In genomic region chr9:119094462-119095109, GRCm38 (mm10) we compare ENCODE assay signal across 17 mouse cellular contexts. TPM values are rescaled to one million over a fixed set of nuclear protein-coding genes. Genes with fewer than 3 reads are reported as not detected.
A peak's percentile ranks its signal among the peaks of the same experiment; 100 is the strongest.
DNase-seq lines count a peak whose midpoint lies in the region; ATAC-seq and TF ChIP-seq lines count a peak whose summit lies in the region.
"Had no signal": no experiment of that assay in that cellular context is flagged by ENCODE, and none has a peak within 500 bp of the region (broad histone marks: within the 10 kb centered on the region; RNA-seq: fewer than 3 reads in every experiment).

No protein-coding gene starts in this region.

- 0 out of 2 replicates have a peak, but pooled peaks have one; percentile 7 for TF ChIP-seq CTCF in midbrain, postnatal 0 days (IDR thresholded peaks at IDR 0.05)

- no peak overlapping the region for H3K4me2 ChIP-seq in midbrain, postnatal 0 days (ENCODE audit: low read depth, low read length, poor library complexity, severe bottlenecking)
- no peak overlapping the region for H3K4me2 ChIP-seq in hindbrain, embryonic 11.5 days (replicated peaks; ENCODE audit: low read depth, low read length)
- no peak overlapping the region for H3K4me2 ChIP-seq in stomach, embryonic 15.5 days

- peaks cover 4% of the 10 kb centered on the region; the same call in 1 of the 2 replicates for H3K27me3 ChIP-seq in midbrain, postnatal 0 days (ENCODE audit: insufficient read depth, low read length)
- H3K27me3 ChIP-seq in midbrain, embryonic 10.5 days (ENCODE audit: low read depth, poor library complexity, severe bottlenecking) = peaks cover 69% of the 10 kb centered on the region
- H3K27me3 ChIP-seq in hindbrain, embryonic 11.5 days (ENCODE audit: control insufficient read depth, insufficient read depth, low read length) = peaks cover 12% of the 10 kb centered on the region
- H3K27me3 ChIP-seq in stomach, embryonic 15.5 days (replicated peaks) = no peaks in the 10 kb centered on the region

- H3K4me3 ChIP-seq in midbrain, postnatal 0 days (ENCODE audit: low read depth, low read length) = no peak overlapping the region
- H3K4me3 ChIP-seq in midbrain, embryonic 10.5 days = no peak overlapping the region
- H3K4me3 ChIP-seq in hindbrain, embryonic 11.5 days (ENCODE audit: low read depth, low read length) = no peak overlapping the region
- H3K4me3 ChIP-seq in stomach, embryonic 15.5 days (replicated peaks) = no peak overlapping the region
- H3K4me3 ChIP-seq: erythroblast, embryonic 14.5 days had no signal

- no peak for ATAC-seq in midbrain, postnatal 0 days (ENCODE audit: low FRiP score)
- ATAC-seq in hindbrain, embryonic 11.5 days (ENCODE audit: low FRiP score) = no peak
- no peak for ATAC-seq in stomach, embryonic 15.5 days (ENCODE audit: insufficient read depth, low FRiP score, low read depth)
- ATAC-seq: forebrain, postnatal 0 days had no signal

- 61% methylated on average over 13 of the region's 13 CpGs for WGBS in midbrain, postnatal 0 days
- WGBS in midbrain, embryonic 10.5 days = 81% methylated on average over 13 of the region's 13 CpGs
- WGBS in hindbrain, embryonic 11.5 days = 72% methylated on average over 13 of the region's 13 CpGs
- 68% methylated on average over 13 of the region's 13 CpGs for WGBS in stomach, embryonic 15.5 days

- no peak overlapping the region for H3K9ac ChIP-seq in midbrain, postnatal 0 days (replicated peaks; ENCODE audit: low read length, poor library complexity, severe bottlenecking)
- H3K9ac ChIP-seq in hindbrain, embryonic 11.5 days (ENCODE audit: low read depth, low read length) = 0 out of 2 replicates have a peak overlapping the region, but pooled peaks have one; percentile 5
- H3K9ac ChIP-seq in stomach, embryonic 15.5 days = no peak overlapping the region

- peak; percentile 94 for DNase-seq in heart, adult 11 months
- DNase-seq in heart, postnatal 4 days = no peak
- DNase-seq in midbrain, postnatal 0 days (ENCODE audit: low spot score) = peak; percentile 62
- DNase-seq in midbrain, embryonic 10.5 days (ENCODE audit: low spot score) = no peak
- no peak for DNase-seq in hindbrain, embryonic 11.5 days (ENCODE audit: low spot score)
- DNase-seq in right cerebral cortex, postnatal 4 days = no peak
- DNase-seq in kidney, postnatal 36 days = no peak
- DNase-seq: adrenal gland, postnatal 14 days; forebrain, postnatal 0 days; kidney, adult 9 months; liver; lung, adult 18-20 months; lung, postnatal 36 days had no signal

- no peak overlapping the region for H3K27ac ChIP-seq in midbrain, postnatal 0 days (ENCODE audit: low read depth, low read length)
- no peak overlapping the region for H3K27ac ChIP-seq in midbrain, embryonic 10.5 days (replicated peaks)
- H3K27ac ChIP-seq in hindbrain, embryonic 11.5 days (ENCODE audit: low read depth, low read length) = no peak overlapping the region
- H3K27ac ChIP-seq in stomach, embryonic 15.5 days = peak overlapping the region; percentile 79; the same call in 1 of the 2 replicates

- H3K36me3 ChIP-seq in midbrain, postnatal 0 days (ENCODE audit: insufficient read depth, low read length) = no peaks in the 10 kb centered on the region
- no peaks in the 10 kb centered on the region for H3K36me3 ChIP-seq in midbrain, embryonic 10.5 days
- no peaks in the 10 kb centered on the region for H3K36me3 ChIP-seq in hindbrain, embryonic 11.5 days (ENCODE audit: control insufficient read depth, insufficient read depth, low read length)
- no peaks in the 10 kb centered on the region for H3K36me3 ChIP-seq in stomach, embryonic 15.5 days
- H3K36me3 ChIP-seq: G1E had no signal

- H3K9me3 ChIP-seq in midbrain, postnatal 0 days (ENCODE audit: low read length) = no peaks in the 10 kb centered on the region
- no peaks in the 10 kb centered on the region for H3K9me3 ChIP-seq in midbrain, embryonic 10.5 days (replicated peaks)
- no peaks in the 10 kb centered on the region for H3K9me3 ChIP-seq in hindbrain, embryonic 11.5 days (ENCODE audit: control insufficient read depth, low read length)
- no peaks in the 10 kb centered on the region for H3K9me3 ChIP-seq in stomach, embryonic 15.5 days

- H3K4me1 ChIP-seq in midbrain, postnatal 0 days (ENCODE audit: insufficient read depth, low read length) = peaks cover 5% of the 10 kb centered on the region; the same call in 1 of the 2 replicates
- H3K4me1 ChIP-seq in midbrain, embryonic 10.5 days = peaks cover 56% of the 10 kb centered on the region
- peaks cover 8% of the 10 kb centered on the region for H3K4me1 ChIP-seq in hindbrain, embryonic 11.5 days (replicated peaks; ENCODE audit: control insufficient read depth, insufficient read depth, low read length)
- peaks cover 25% of the 10 kb centered on the region for H3K4me1 ChIP-seq in stomach, embryonic 15.5 days

RNA-seq across cellular contexts. Expression of gene Plcd1, which starts 1.3 kb away (rescaled TPM):
- total RNA-seq in heart, postnatal 4 days (2021) = 10 to 100 TPM; 16.3 to 20.1 TPM
- 12.2 and 17.4 TPM in 2 replicates for total RNA-seq in midbrain, postnatal 0 days (2014; rRNA removed)
- polyA plus RNA-seq in midbrain, postnatal 0 days (2015; fragmentation: Nextera tagmentation; extraction: Ambion mirVana) = 10.9 and 11.8 TPM in 2 replicates
- 21.8 and 29.2 TPM in 2 replicates for polyA plus RNA-seq in midbrain, embryonic 10.5 days (2016; fragmentation: Nextera tagmentation; extraction: Ambion mirVana)
- 27.7 and 28.8 TPM in 2 replicates for polyA plus RNA-seq in hindbrain, embryonic 11.5 days (2014; fragmentation: Nextera tagmentation; extraction: Ambion mirVana)
- 39.4 and 50.5 TPM in 2 replicates for polyA plus RNA-seq in stomach, embryonic 15.5 days (2015; fragmentation: Nextera tagmentation; extraction: Ambion mirVana)
- total RNA-seq: G1E had no signal
- polyA plus RNA-seq: G1E had no signal

RNA-seq across cellular contexts. Expression of gene Dlec1, which starts 7.7 kb away (rescaled TPM):
- total RNA-seq in heart, postnatal 4 days (2021) = under 1 TPM; 0.05 to 0.18 TPM
- 2.8 and 3.3 TPM in 2 replicates for total RNA-seq in midbrain, postnatal 0 days (2014; rRNA removed)
- polyA plus RNA-seq in midbrain, postnatal 0 days (2015; fragmentation: Nextera tagmentation; extraction: Ambion mirVana) = 0.91 and 0.95 TPM in 2 replicates
- polyA plus RNA-seq in midbrain, embryonic 10.5 days (2016; fragmentation: Nextera tagmentation; extraction: Ambion mirVana) = 0.58 and 0.82 TPM in 2 replicates
- 1.4 and 2.1 TPM in 2 replicates for polyA plus RNA-seq in hindbrain, embryonic 11.5 days (2014; fragmentation: Nextera tagmentation; extraction: Ambion mirVana)
- polyA plus RNA-seq in stomach, embryonic 15.5 days (2015; fragmentation: Nextera tagmentation; extraction: Ambion mirVana) = 0.85 and 0.89 TPM in 2 replicates
- total RNA-seq: G1E; gastrocnemius, adult 8-10 months had no signal
- polyA plus RNA-seq: erythroblast, embryonic 14.5 days; G1E had no signal

RNA-seq across cellular contexts. Expression of gene Vill, which starts 42.0 kb away (rescaled TPM):
- 1 to 10 TPM; 4.5 to 5.4 TPM for total RNA-seq in heart, postnatal 4 days (2021)
- total RNA-seq in midbrain, postnatal 0 days (2014; rRNA removed) = 2.8 and 10.5 TPM in 2 replicates
- polyA plus RNA-seq in midbrain, postnatal 0 days (2015; fragmentation: Nextera tagmentation; extraction: Ambion mirVana) = 3.8 and 4.7 TPM in 2 replicates
- polyA plus RNA-seq in midbrain, embryonic 10.5 days (2016; fragmentation: Nextera tagmentation; extraction: Ambion mirVana) = 10.5 and 11.3 TPM in 2 replicates
- polyA plus RNA-seq in hindbrain, embryonic 11.5 days (2014; fragmentation: Nextera tagmentation; extraction: Ambion mirVana) = 7.5 and 8.8 TPM in 2 replicates
- 31.6 and 33.6 TPM in 2 replicates for polyA plus RNA-seq in stomach, embryonic 15.5 days (2015; fragmentation: Nextera tagmentation; extraction: Ambion mirVana)
- total RNA-seq: G1E had no signal
- polyA plus RNA-seq: erythroblast, embryonic 14.5 days; G1E had no signal

Comparison
In these comparisons a context has a peak if more than half of its experiments do, and no peak if none do; other contexts are left out.
1. DNase-seq: peak in heart, adult 11 months (single experiment) and midbrain, postnatal 0 days (single experiment); none in heart, postnatal 4 days (single experiment), midbrain, embryonic 10.5 days (single experiment), hindbrain, embryonic 11.5 days (single experiment), right cerebral cortex, postnatal 4 days (single experiment) and kidney, postnatal 36 days (0 of 2).